Mouse (Mus musculus) lung, postnatal 0 days (tissue): ENCODE data around the gene Gpr137. TPM values are rescaled to one million over a fixed set of nuclear protein-coding genes. Genes with fewer than 3 reads are reported as not detected.

Experiments used
- ATAC-seq: fragments of 200-750 bp; cut with Nextera tagmentation; 2 replicates; pipeline ENCODE4 v1.8.0; 2017; ENCODE audit warnings: moderate library complexity
- DNase-seq: peaks from one replicate; pipeline ENCODE4 v3.0.0-alpha.2; 2016; ENCODE audit warnings: low spot score
- H3K27ac ChIP-seq: fragments of 300-500 bp; sonication (generic); 2 replicates; pipeline ENCODE4 v1.5.1; 2014; ENCODE audit warnings: antibody characterized with exemption, mild to moderate bottlenecking, low read length, mixed read lengths
- H3K27me3 ChIP-seq: fragments of 300-500 bp; sonication (generic); replicated peaks from 2 replicates; pipeline ENCODE4 v1.6.1; 2014; ENCODE audit warnings: low read length, mixed read lengths; ENCODE audit not compliant: insufficient read depth
- H3K36me3 ChIP-seq: fragments of 300-500 bp; sonication (generic); 2 replicates; pipeline ENCODE4 v1.6.1; 2014; ENCODE audit warnings: low read length, mixed read lengths; ENCODE audit not compliant: insufficient read depth
- H3K4me1 ChIP-seq: fragments of 300-500 bp; sonication (generic); 2 replicates; pipeline ENCODE4 v1.6.1; 2014; ENCODE audit warnings: antibody characterized with exemption, low read depth, low read length, mixed read lengths; ENCODE audit not compliant: insufficient read depth
- H3K4me2 ChIP-seq: fragments of 300-500 bp; sonication (generic); replicated peaks from 2 replicates; pipeline ENCODE4 v1.6.1; 2014; ENCODE audit warnings: low read depth, mild to moderate bottlenecking, low read length, moderate library complexity, mixed read lengths
- H3K4me3 ChIP-seq: fragments of 300-500 bp; sonication (generic); 2 replicates; pipeline ENCODE4 v1.5.1; 2014; ENCODE audit warnings: low read depth, low read length
- H3K9ac ChIP-seq: fragments of 300-500 bp; sonication (generic); replicated peaks from 2 replicates; pipeline ENCODE4 v1.6.1; 2014; ENCODE audit warnings: low read depth, mild to moderate bottlenecking
- H3K9me3 ChIP-seq: fragments of 300-500 bp; sonication (generic); 2 replicates; pipeline ENCODE4 v1.6.1; 2016; ENCODE audit warnings: low read length, mixed read lengths
- CTCF ChIP-seq: IDR thresholded peaks from 2 replicates; pipeline ENCODE4 v1.5.1; 2016; ENCODE audit warnings: antibody characterized with exemption, mild to moderate bottlenecking
- EP300 ChIP-seq: IDR thresholded peaks from 2 replicates; pipeline ENCODE4 v1.6.1; 2016; ENCODE audit warnings: antibody characterized with exemption, mild to moderate bottlenecking, control low read depth
- WGBS: fragments of 180-500 bp; shearing (Covaris S2); extraction: QIAGEN DNeasy Blood & Tissue Kit; methylation state at CpG from one replicate; pipeline ENCODE4 v1.1.7; 2014; 5-methylcytosine and 5-hydroxymethylcytosine counted together
- polyA plus RNA-seq: library from polyadenylated mRNA; unstranded; fragments of >200 nt; fragmentation: Nextera tagmentation; extraction: Ambion mirVana; gene quantifications from 2 replicates; pipeline ENCODE4 v1.2.1, GENCODE M21; 2015

Gpr137 gene
- polyA plus RNA-seq, 1 experiment from 2014 or later, result 33.5 TPM

DNA sequence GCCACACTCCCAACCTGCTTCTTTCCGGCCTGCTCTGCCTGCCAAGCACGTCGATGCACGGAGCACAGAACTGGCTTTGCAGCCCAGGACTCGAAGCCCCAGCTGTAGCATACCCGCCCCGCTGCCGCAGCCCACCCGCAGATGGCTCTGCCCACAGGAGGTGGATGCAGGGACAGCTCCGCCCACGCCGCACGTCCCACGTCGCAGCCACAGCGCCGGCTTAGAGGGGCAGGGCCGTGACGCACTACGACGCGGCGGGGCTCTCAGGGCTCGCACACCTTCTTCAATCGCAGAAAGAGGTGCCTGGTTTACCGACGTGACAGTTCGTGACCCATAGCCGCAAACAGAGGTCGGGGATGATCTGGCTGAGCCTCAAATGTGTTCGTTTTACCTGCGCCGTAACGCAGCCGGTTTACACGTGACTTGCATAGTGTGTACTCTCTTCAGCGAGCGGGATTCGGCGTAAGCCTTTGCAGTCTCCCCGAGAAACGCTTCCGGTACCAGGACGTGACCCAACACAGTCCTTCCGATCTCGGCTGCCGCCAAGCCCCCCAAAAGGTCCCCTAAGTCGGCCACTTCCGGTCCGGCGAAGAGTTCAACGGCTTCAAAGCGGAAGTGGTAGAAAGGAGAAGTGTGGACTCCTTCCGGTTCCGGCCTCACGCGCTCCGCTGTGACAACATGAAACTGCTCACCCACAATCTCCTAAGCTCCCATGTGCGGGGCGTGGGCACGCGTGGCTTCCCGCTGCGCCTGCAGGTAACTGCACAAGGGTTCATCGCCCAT, 32.6 kb downstream of the Gpr137 start, which contains the start of the genes Trmt112 and Prdx5:
Gene Trmt112, plus strand, starts transcription at position 192 of the 783 bp plus-strand sequence.
Gene Prdx5, minus strand, starts transcription at position 600 of the 783 bp plus-strand sequence.
- Histone ChIP-seq H3K36me3 (peaks cover 4% of the 10 kb centered on the region; the same call in 1 of the 2 replicates), H3K4me2 (peak within 1 kb of the TSS; percentile 77), H3K27ac (peak within 1 kb of the TSS; percentile 98), H3K27me3 (no peaks in the 10 kb centered on the region), H3K4me3 (peak within 1 kb of the TSS; percentile 67), H3K4me1 (no peaks in the 10 kb centered on the region; the same call in 1 of the 2 replicates), H3K9ac (peak within 1 kb of the TSS; percentile 66), H3K9me3 (no peaks in the 10 kb centered on the region)
- TF ChIP-seq EP300 (peak; percentile 64), CTCF (peak; percentile 44)
- WGBS, result 1% methylated on average over 62 of the region's 65 CpGs
- peak; percentile 98 for DNase-seq
- peak; percentile 95 for ATAC-seq

DNA sequence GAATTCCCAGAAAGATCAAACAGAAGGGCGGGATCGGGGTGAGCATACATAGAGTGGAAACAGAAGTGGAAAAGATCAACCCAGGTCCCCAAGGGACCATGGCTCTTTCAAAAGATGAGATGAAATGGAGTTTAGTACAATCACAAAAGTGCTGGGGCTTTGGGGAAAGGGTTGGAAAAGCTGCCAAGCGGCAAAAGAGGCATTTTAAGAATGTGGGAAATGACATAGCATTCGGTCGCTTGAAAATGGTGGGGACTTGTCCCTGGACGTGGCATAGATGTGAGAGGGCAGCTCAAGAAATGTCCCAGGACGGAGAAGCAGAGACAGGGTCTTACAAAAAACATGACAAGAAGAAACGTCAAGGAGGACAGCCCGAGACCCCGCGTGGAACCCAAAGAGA, 33.3 kb downstream of the Gpr137 start:
- H3K9me3 ChIP-seq, result no peaks in the 10 kb centered on the region
- peak; percentile 32 for DNase-seq
- ATAC-seq, result no peak
- H3K4me1 ChIP-seq, result no peaks in the 10 kb centered on the region; the same call in 1 of the 2 replicates
- no peaks in the 10 kb centered on the region for H3K27me3 ChIP-seq
- H3K4me2 ChIP-seq, result peak overlapping the region; percentile 77
- H3K36me3 ChIP-seq, result peaks cover 10% of the 10 kb centered on the region; the same call in 1 of the 2 replicates
- H3K27ac ChIP-seq, result peak overlapping the region; percentile 98
- WGBS, result 5% methylated on average over 11 of the region's 11 CpGs
- no peak for TF ChIP-seq EP300
- TF ChIP-seq CTCF, result no peak
- peak overlapping the region; percentile 67 for H3K4me3 ChIP-seq
- H3K9ac ChIP-seq, result peak overlapping the region; percentile 66

DNA sequence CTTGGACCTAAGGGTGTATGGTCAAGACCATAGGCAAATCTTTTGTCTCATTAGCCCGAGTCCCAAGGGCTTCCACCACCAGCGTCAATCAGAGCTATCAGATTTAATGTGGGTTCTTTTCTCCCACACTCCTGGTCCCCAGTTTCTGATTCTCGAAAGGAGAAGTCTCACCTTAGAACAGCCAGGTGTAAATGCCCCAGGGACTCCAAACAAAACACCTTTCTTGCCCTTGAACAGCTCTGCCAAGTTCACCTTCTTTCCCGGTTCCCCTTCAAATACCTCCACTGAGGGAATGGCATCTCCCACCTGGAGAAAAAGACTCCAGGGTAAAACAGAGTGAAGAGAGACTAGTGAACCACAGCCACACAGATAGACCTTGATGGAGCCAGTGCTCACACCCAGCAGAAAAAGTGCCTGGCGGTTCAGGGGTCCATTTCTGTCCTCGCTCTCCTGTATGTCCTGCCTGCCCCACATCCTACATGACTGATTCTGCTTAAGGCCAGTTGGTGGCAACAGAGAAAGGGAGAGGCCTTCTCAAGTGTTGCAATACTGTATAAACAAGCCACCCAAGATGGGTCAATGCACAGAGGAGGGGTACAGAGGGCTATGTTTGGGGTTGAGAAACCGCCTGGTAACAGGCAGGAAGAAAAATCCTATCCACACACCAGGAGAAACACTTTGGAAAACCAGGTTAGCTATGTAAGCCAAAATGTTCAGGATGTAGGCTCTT, 34.3 kb downstream of the Gpr137 start:
- DNase-seq, result peak; percentile 88
- ATAC-seq, result no peak
- WGBS, result 70% methylated on average over 7 of the region's 7 CpGs

DNA sequence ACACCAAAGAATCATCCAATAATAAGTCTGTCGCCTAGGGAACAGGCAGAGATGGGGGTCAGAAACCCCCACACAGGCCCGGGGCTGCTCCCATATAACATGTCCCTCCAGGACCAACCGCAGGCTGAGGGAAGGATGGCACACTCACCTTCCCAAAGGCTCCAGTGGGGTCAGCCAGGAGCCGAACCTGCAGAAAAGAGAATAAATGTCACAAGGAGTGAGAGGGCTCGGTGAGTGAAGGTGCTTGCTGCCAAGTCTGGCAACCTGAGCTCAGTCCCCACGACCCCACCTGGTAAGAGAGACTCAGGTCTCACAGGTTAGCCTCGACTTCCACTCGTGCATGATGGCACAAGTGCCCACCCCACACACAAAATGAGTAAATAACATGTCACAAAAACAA, 35.2 kb downstream of the Gpr137 start:
- Histone ChIP-seq H3K36me3 (peaks cover 13% of the 10 kb centered on the region; the same call in 1 of the 2 replicates), H3K4me3 (no peak overlapping the region), H3K4me2 (peak overlapping the region; percentile 77; the same call in 1 of the 2 replicates), H3K4me1 (no peaks in the 10 kb centered on the region; the same call in 1 of the 2 replicates), H3K9me3 (no peaks in the 10 kb centered on the region), H3K9ac (no peak overlapping the region; the same call in 1 of the 2 replicates), H3K27ac (no peak overlapping the region), H3K27me3 (no peaks in the 10 kb centered on the region)
- no peak for TF ChIP-seq EP300
- TF ChIP-seq CTCF, result no peak
- ATAC-seq (no peak), DNase-seq (no peak)
- WGBS, result 89% methylated on average over 8 of the region's 8 CpGs

More for the DNA sequence above, 34.3 kb downstream of the Gpr137 start:
- peak; percentile 48 for TF ChIP-seq CTCF
- no peak for TF ChIP-seq EP300
- Histone ChIP-seq H3K27me3 (no peaks in the 10 kb centered on the region), H3K4me2 (peak overlapping the region; percentile 77), H3K27ac (peak overlapping the region; percentile 98), H3K9me3 (no peaks in the 10 kb centered on the region), H3K4me3 (peak overlapping the region; percentile 67), H3K36me3 (peaks cover 13% of the 10 kb centered on the region; the same call in 1 of the 2 replicates), H3K9ac (peak overlapping the region; percentile 66), H3K4me1 (no peaks in the 10 kb centered on the region; the same call in 1 of the 2 replicates)

DNA sequence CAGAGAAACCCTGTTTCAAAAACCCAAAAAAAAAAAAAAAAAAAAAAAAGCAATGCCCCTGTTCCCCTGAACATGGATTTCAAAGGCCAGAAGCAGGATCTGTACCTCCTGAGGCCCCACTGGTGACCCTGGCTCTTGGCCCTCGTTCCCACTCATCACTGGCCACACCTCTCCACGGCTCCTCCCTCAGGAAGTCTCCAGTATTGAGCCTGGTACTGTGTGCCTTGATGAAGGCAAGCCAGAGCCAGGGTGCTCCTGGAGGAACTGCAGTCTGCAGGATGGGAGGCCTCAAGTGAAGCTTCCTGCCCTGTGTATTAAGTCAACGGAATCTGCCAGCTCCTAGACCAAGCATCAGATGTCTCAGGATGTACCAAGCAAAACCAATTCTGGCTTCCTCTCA, 36.1 kb downstream of the Gpr137 start:
- Histone ChIP-seq H3K9ac (no peak overlapping the region), H3K9me3 (no peaks in the 10 kb centered on the region), H3K36me3 (peaks cover 9% of the 10 kb centered on the region; the same call in 1 of the 2 replicates), H3K4me1 (no peaks in the 10 kb centered on the region; the same call in 1 of the 2 replicates), H3K4me3 (no peak overlapping the region), H3K27ac (no peak overlapping the region; the same call in 1 of the 2 replicates), H3K4me2 (no peak overlapping the region), H3K27me3 (no peaks in the 10 kb centered on the region)
- DNase-seq (no peak), ATAC-seq (no peak)
- TF ChIP-seq EP300, result no peak
- peak; percentile 16; the same call in 1 of the 2 replicates for TF ChIP-seq CTCF
- WGBS, result 60% methylated on average over 3 of the region's 3 CpGs
